ENCODE assay signal across 34 mouse cellular contexts in the genomic region with DNA sequence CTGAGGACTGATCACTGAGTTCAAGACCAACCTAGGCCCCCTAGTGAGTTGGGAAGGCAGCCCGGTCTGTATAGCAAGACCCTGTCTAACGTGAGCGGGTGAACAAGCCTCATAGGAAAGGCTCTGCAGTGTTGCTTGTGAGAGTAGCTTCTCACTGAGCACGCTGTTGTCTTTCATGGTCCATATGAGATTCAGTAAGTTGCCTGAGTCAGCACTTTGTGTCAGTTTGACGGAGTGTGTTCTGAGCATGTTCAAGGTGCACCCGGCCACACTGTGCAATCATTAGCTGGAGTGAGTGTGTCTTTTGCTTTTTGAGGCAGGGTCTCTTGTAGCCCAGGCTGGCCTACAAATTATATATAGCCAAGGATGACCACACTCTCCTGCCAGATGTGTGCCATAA. TPM values are rescaled to one million over a fixed set of nuclear protein-coding genes. Genes with fewer than 3 reads are reported as not detected.
"Had no signal": no experiment of that assay in that cellular context is flagged by ENCODE, and none has a peak within 500 bp of the region (broad histone marks: within the 10 kb centered on the region; RNA-seq: fewer than 3 reads in every experiment).

No protein-coding gene starts in this region.

- H3K9me3 ChIP-seq: limb, embryonic 10.5 days; limb, embryonic 12.5 days; limb, embryonic 13.5 days; limb, embryonic 15.5 days; liver, embryonic 12.5 days; liver, embryonic 13.5 days; liver, embryonic 15.5 days; lung, embryonic 15.5 days; midbrain, embryonic 12.5 days; midbrain, embryonic 15.5 days had no signal

- H3K4me2 ChIP-seq: limb, embryonic 12.5 days; limb, embryonic 13.5 days; limb, embryonic 15.5 days; liver, embryonic 11.5 days; liver, embryonic 12.5 days; liver, embryonic 13.5 days; liver, embryonic 15.5 days; lung, embryonic 14.5 days; lung, embryonic 15.5 days; midbrain, embryonic 11.5 days; midbrain, embryonic 12.5 days; midbrain, embryonic 13.5 days; midbrain, embryonic 15.5 days had no signal

- H3K4me3 ChIP-seq: left cerebral cortex, adult 2 months; limb, embryonic 10.5 days; limb, embryonic 12.5 days; limb, embryonic 13.5 days; limb, embryonic 15.5 days; liver, embryonic 12.5 days; liver, embryonic 13.5 days; liver, embryonic 15.5 days; lung, embryonic 15.5 days; megakaryocyte, embryonic 14.5 days; midbrain, embryonic 10.5 days; midbrain, embryonic 12.5 days; midbrain, embryonic 13.5 days; midbrain, embryonic 15.5 days; myocyte had no signal

- H3K4me1 ChIP-seq: liver, embryonic 15.5 days; megakaryocyte, embryonic 14.5 days; midbrain, embryonic 12.5 days; midbrain, embryonic 13.5 days; midbrain, embryonic 15.5 days had no signal

- H3K27me3 ChIP-seq: limb, embryonic 12.5 days; limb, embryonic 13.5 days; limb, embryonic 15.5 days; liver, embryonic 12.5 days; liver, embryonic 13.5 days; liver, embryonic 15.5 days; lung, embryonic 15.5 days; midbrain, embryonic 12.5 days; midbrain, embryonic 13.5 days; midbrain, embryonic 15.5 days had no signal

- DNase-seq: left cerebral cortex, postnatal 4 days; liver; liver, embryonic 13.5 days; liver, postnatal 0 days; lung, adult 18-20 months; lung, embryonic 14.5 days; lung, postnatal 10 days; lung, postnatal 14 days; lung, postnatal 36 days; lung, postnatal 4 days; midbrain, embryonic 14.5 days had no signal

- H3K27ac ChIP-seq: left cerebral cortex, adult 2 months; limb, embryonic 10.5 days; limb, embryonic 12.5 days; limb, embryonic 13.5 days; limb, embryonic 15.5 days; liver, embryonic 12.5 days; liver, embryonic 13.5 days; liver, embryonic 14.5 days; liver, embryonic 15.5 days; lung, embryonic 15.5 days; macrophage; midbrain, embryonic 10.5 days; midbrain, embryonic 12.5 days; midbrain, embryonic 13.5 days; midbrain, embryonic 15.5 days had no signal

- H3K9ac ChIP-seq: limb, embryonic 12.5 days; limb, embryonic 13.5 days; limb, embryonic 15.5 days; liver, embryonic 12.5 days; liver, embryonic 13.5 days; liver, embryonic 14.5 days; liver, embryonic 15.5 days; liver, postnatal 0 days; lung, embryonic 14.5 days; lung, embryonic 15.5 days; midbrain, embryonic 12.5 days; midbrain, embryonic 13.5 days; midbrain, embryonic 15.5 days had no signal

RNA-seq across cellular contexts. Expression of a gene that starts 28.3 kb away (rescaled TPM):
- total RNA-seq: left cerebral cortex, adult 2 months; liver, adult 2 months; megakaryocyte progenitor cell, adult 5-6 weeks; megakaryocyte, adult 5-6 weeks; megakaryocyte-erythroid progenitor cell, adult 5-6 weeks; monocyte, adult 5-6 weeks had no signal
- polyA plus RNA-seq: macrophage, myocyte had no signal
